ENCODE assay signal across 17 mouse cellular contexts in the genomic region with DNA sequence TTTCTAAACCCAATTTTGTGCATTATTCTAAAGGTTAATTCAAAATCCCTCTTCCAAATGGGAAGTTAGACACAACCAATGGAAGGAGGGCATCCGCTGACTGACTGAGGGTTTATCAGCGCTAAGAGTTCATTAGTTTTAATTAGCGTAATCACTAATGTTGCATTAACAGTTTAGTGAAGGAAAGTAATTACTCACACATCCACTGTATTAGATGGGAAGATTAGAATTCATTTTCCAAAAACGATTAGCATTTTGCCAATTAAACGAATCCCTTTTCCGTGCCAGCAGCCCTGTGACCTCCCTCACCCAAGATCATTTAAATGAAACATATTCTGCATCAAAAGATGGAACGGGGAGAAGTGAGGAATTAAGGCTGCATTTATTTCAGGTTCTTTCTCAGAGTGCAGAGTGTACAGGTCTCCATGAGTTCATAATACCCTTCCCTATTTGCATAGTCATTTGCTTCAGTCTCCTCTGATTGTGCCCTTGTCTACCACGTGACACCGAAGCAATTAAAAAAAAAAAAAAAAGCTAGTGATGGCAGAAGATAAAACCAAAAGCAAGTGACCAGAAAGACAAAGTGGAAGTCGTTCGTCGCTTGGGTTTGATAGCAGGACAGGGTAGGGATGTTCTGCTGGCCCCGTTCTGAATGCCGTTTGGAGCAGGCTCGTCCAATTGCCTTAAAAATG.
DNase-seq lines count a peak whose midpoint lies in the region; ATAC-seq lines count a peak whose summit lies in the region.
"Had no signal": no experiment of that assay in that cellular context is flagged by ENCODE, and none has a peak within 500 bp of the region (broad histone marks: within the 10 kb centered on the region; RNA-seq: fewer than 3 reads in every experiment).

No protein-coding gene starts in this region.

- H3K36me3 ChIP-seq in heart, embryonic 15.5 days = no peaks in the 10 kb centered on the region
- H3K36me3 ChIP-seq in neural tube, embryonic 13.5 days = no peaks in the 10 kb centered on the region
- H3K36me3 ChIP-seq in hindbrain, embryonic 13.5 days = no peaks in the 10 kb centered on the region
- H3K36me3 ChIP-seq in neural tube, embryonic 14.5 days (ENCODE audit: control insufficient read depth, insufficient read depth, low read length) = no peaks in the 10 kb centered on the region
- H3K36me3 ChIP-seq in kidney, embryonic 16.5 days (ENCODE audit: insufficient read depth, low read length) = no peaks in the 10 kb centered on the region
- H3K36me3 ChIP-seq: limb, embryonic 12.5 days had no signal

- H3K9me3 ChIP-seq in heart, embryonic 15.5 days (replicated peaks) = no peaks in the 10 kb centered on the region
- no peaks in the 10 kb centered on the region for H3K9me3 ChIP-seq in neural tube, embryonic 13.5 days
- H3K9me3 ChIP-seq in hindbrain, embryonic 13.5 days = no peaks in the 10 kb centered on the region
- no peaks in the 10 kb centered on the region for H3K9me3 ChIP-seq in neural tube, embryonic 14.5 days (ENCODE audit: control insufficient read depth, low read length)
- no peaks in the 10 kb centered on the region for H3K9me3 ChIP-seq in kidney, embryonic 16.5 days (ENCODE audit: low read length)
- H3K9me3 ChIP-seq: limb, embryonic 12.5 days had no signal

- H3K27ac ChIP-seq in heart, embryonic 15.5 days = no peak overlapping the region
- peak overlapping the region; percentile 73 for H3K27ac ChIP-seq in neural tube, embryonic 13.5 days (replicated peaks)
- H3K27ac ChIP-seq in hindbrain, embryonic 13.5 days = peak overlapping the region; percentile 71
- peak overlapping the region; percentile 56 for H3K27ac ChIP-seq in neural tube, embryonic 14.5 days (ENCODE audit: low read depth, low read length)
- no peak overlapping the region for H3K27ac ChIP-seq in kidney, embryonic 16.5 days (ENCODE audit: low read length)
- H3K27ac ChIP-seq: limb, embryonic 12.5 days had no signal

- H3K4me2 ChIP-seq in heart, embryonic 15.5 days = peak overlapping the region; percentile 46
- H3K4me2 ChIP-seq in neural tube, embryonic 13.5 days = no peak overlapping the region
- H3K4me2 ChIP-seq in hindbrain, embryonic 13.5 days = no peak overlapping the region
- no peak overlapping the region for H3K4me2 ChIP-seq in neural tube, embryonic 14.5 days (ENCODE audit: low read depth, low read length)
- H3K4me2 ChIP-seq in kidney, embryonic 16.5 days (replicated peaks; ENCODE audit: low read depth, low read length) = no peak overlapping the region
- H3K4me2 ChIP-seq: limb, embryonic 12.5 days had no signal

- no peak for DNase-seq in heart, postnatal 25 days (ENCODE audit: low spot score)
- no peak for DNase-seq in neural tube, embryonic 10.5 days (ENCODE audit: extremely low spot score, low spot score)
- DNase-seq in lung, postnatal 10 days = no peak
- DNase-seq: adrenal gland, postnatal 10 days; B cell, adult 2 months; cerebellum, postnatal 10 days; kidney, postnatal 4 days; lung, postnatal 14 days; right cerebral cortex, postnatal 25 days; thymus, adult 2 months had no signal

- H3K9ac ChIP-seq in heart, embryonic 15.5 days = no peak overlapping the region
- no peak overlapping the region for H3K9ac ChIP-seq in neural tube, embryonic 13.5 days
- H3K9ac ChIP-seq in hindbrain, embryonic 13.5 days = no peak overlapping the region
- H3K9ac ChIP-seq in neural tube, embryonic 14.5 days (replicated peaks; ENCODE audit: low read depth, low read length) = no peak overlapping the region
- H3K9ac ChIP-seq in kidney, embryonic 16.5 days (replicated peaks; ENCODE audit: low read length) = no peak overlapping the region
- H3K9ac ChIP-seq: limb, embryonic 12.5 days had no signal

- ATAC-seq in heart, embryonic 15.5 days (replicated peaks; ENCODE audit: insufficient number of reproducible peaks, insufficient read depth, low FRiP score, low read depth) = no peak
- ATAC-seq in neural tube, embryonic 13.5 days (ENCODE audit: low read depth) = peak; percentile 68
- peak; percentile 75 for ATAC-seq in hindbrain, embryonic 13.5 days (ENCODE audit: low FRiP score)
- peak; percentile 55; the same call in 1 of the 2 replicates for ATAC-seq in neural tube, embryonic 14.5 days (ENCODE audit: low read depth)
- ATAC-seq in kidney, embryonic 16.5 days (ENCODE audit: low FRiP score, low TSS enrichment) = no peak
- ATAC-seq: intestine, postnatal 0 days had no signal

- H3K4me1 ChIP-seq in heart, embryonic 15.5 days (replicated peaks) = 0 out of 2 replicates have a peak, but pooled peaks cover 4% of the 10 kb centered on the region
- peaks cover 30% of the 10 kb centered on the region for H3K4me1 ChIP-seq in neural tube, embryonic 13.5 days (replicated peaks)
- H3K4me1 ChIP-seq in hindbrain, embryonic 13.5 days (replicated peaks) = peaks cover 30% of the 10 kb centered on the region
- peaks cover 11% of the 10 kb centered on the region; the same call in 1 of the 2 replicates for H3K4me1 ChIP-seq in neural tube, embryonic 14.5 days (ENCODE audit: control insufficient read depth, insufficient read depth, low read length)
- H3K4me1 ChIP-seq in kidney, embryonic 16.5 days (ENCODE audit: insufficient read depth, low read length) = no peaks in the 10 kb centered on the region
- H3K4me1 ChIP-seq: limb, embryonic 12.5 days had no signal

- no peaks in the 10 kb centered on the region for H3K27me3 ChIP-seq in heart, embryonic 15.5 days
- H3K27me3 ChIP-seq in neural tube, embryonic 13.5 days = no peaks in the 10 kb centered on the region
- 0 out of 2 replicates have a peak, but pooled peaks cover 5% of the 10 kb centered on the region for H3K27me3 ChIP-seq in hindbrain, embryonic 13.5 days
- H3K27me3 ChIP-seq in neural tube, embryonic 14.5 days (ENCODE audit: control insufficient read depth, insufficient read depth, low read length) = no peaks in the 10 kb centered on the region
- H3K27me3 ChIP-seq in kidney, embryonic 16.5 days (ENCODE audit: insufficient read depth, low read length) = no peaks in the 10 kb centered on the region
- H3K27me3 ChIP-seq: limb, embryonic 12.5 days had no signal

- H3K4me3 ChIP-seq in heart, embryonic 15.5 days = no peak overlapping the region
- H3K4me3 ChIP-seq in neural tube, embryonic 13.5 days = no peak overlapping the region
- no peak overlapping the region for H3K4me3 ChIP-seq in hindbrain, embryonic 13.5 days
- H3K4me3 ChIP-seq in neural tube, embryonic 14.5 days (ENCODE audit: low read depth, low read length) = no peak overlapping the region
- no peak overlapping the region for H3K4me3 ChIP-seq in kidney, embryonic 16.5 days (ENCODE audit: low read length)
- H3K4me3 ChIP-seq: limb, embryonic 12.5 days had no signal

- intact Hi-C loops in heart, postnatal 25 days (cut with DNase I) = no loop called here

- 61% methylated on average over 15 of the region's 15 CpGs for WGBS in heart, embryonic 15.5 days
- 65% methylated on average over 15 of the region's 15 CpGs for WGBS in neural tube, embryonic 13.5 days
- 59% methylated on average over 15 of the region's 15 CpGs for whole genome bisulfite sequencing in hindbrain, embryonic 13.5 days
- WGBS in neural tube, embryonic 14.5 days = 53% methylated on average over 15 of the region's 15 CpGs
- WGBS in kidney, embryonic 16.5 days = 76% methylated on average over 15 of the region's 15 CpGs

Comparison
In these comparisons a context has a peak if more than half of its experiments do, and no peak if none do; other contexts are left out.
1. ATAC-seq: peak in neural tube, embryonic 13.5 days (single experiment), hindbrain, embryonic 13.5 days (single experiment) and neural tube, embryonic 14.5 days (single experiment); none in heart, embryonic 15.5 days (single experiment) and kidney, embryonic 16.5 days (single experiment).
2. H3K27ac ChIP-seq: peak in neural tube, embryonic 13.5 days (single experiment), hindbrain, embryonic 13.5 days (single experiment) and neural tube, embryonic 14.5 days (single experiment); none in heart, embryonic 15.5 days (single experiment) and kidney, embryonic 16.5 days (single experiment).